Mouse (Mus musculus): ENCODE results near the gene Hs2st1. TPM values are rescaled to one million over a fixed set of nuclear protein-coding genes. Genes with fewer than 3 reads are reported as not detected.
A peak's percentile ranks its signal among the peaks of the same experiment; 100 is the strongest.

Hs2st1 gene
- polyA plus RNA-seq, 1 experiment from 2014 or later: 24.6 TPM

DNA sequence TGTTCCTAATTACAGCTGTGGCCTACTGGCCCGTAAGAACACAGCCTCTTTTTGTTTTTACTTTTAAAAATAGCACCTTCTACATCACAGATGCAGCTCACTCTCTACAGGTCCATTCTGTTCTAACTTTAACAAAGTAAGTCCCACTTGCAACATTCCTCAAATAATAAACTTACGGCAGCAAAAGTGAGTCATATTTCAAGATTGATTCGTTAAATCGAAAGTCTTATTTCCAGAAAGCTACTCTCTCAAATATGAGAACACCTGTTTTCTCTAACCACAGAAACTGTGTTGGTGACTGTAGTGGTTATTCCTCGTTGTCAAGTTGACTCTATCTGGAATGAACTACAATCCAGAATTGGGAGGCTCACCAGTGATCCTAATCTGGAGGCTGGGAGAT, 94.1 kb downstream of the Hs2st1 start:
- no peak overlapping the region for H3K9ac ChIP-seq
- no peak overlapping the region for H3K27ac ChIP-seq
- H3K27me3 ChIP-seq (replicated peaks): no peaks in the 10 kb centered on the region
- H3K4me1 ChIP-seq: peaks cover 1% of the 10 kb centered on the region; the same call in 1 of the 2 replicates
- H3K9me3 ChIP-seq: no peaks in the 10 kb centered on the region
- no peaks in the 10 kb centered on the region for H3K36me3 ChIP-seq
- no peak for ATAC-seq (ENCODE audit: low FRiP score, low read depth)
- WGBS: 96% methylated on average over 5 of the region's 5 CpGs
- H3K4me3 ChIP-seq: no peak overlapping the region
- H3K4me2 ChIP-seq (replicated peaks): no peak overlapping the region

DNA sequence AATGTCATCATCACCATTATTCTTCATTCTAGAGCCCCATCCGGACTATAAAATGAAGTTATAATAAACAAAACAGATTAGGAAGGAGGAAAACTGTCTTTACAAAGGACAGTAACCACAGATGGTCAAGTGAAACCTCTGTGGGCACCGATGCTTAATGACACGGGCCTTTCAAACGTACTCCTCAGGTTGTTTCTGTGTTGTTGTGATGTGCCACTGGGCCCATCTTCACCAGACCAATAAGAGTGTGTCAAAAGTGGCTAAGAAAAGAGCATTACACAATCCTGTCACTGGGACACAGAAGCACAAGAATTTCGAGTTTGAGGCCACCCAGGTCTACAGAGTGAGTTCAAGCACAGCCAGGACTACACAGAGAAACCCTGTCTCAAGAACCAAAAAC, 95.3 kb downstream of the Hs2st1 start:
- ATAC-seq (ENCODE audit: low FRiP score, low read depth): no peak
- Histone ChIP-seq H3K4me3 (no peak overlapping the region), H3K27ac (no peak overlapping the region), H3K4me2 (replicated peaks) (no peak overlapping the region), H3K9ac (no peak overlapping the region), H3K27me3 (replicated peaks) (no peaks in the 10 kb centered on the region), H3K4me1 (peaks cover 4% of the 10 kb centered on the region; the same call in 1 of the 2 replicates), H3K36me3 (no peaks in the 10 kb centered on the region), H3K9me3 (no peaks in the 10 kb centered on the region)
- WGBS: 88% methylated on average over 5 of the region's 5 CpGs

DNA sequence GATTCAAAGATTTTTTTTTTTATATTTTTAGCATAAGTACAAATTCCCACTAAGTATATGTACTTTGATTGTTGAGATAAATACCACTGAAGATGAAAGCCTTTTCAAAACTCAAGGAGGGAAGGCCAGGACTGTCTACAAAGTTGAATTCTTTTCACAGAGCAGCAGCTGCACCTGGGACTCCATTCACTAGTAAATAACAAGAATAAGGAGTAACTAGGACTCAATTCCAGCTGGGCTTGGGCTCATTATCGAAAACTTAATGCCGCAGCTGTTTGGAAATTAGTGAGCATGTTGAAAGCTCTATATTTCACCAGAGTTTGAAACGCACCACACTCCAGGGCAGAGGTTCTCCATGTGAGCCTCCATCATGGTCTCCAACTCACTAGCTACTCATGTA, 98.0 kb downstream of the Hs2st1 start:
- Histone ChIP-seq H3K27me3 (replicated peaks) (no peaks in the 10 kb centered on the region), H3K4me3 (no peak overlapping the region), H3K27ac (no peak overlapping the region), H3K4me1 (peaks cover 10% of the 10 kb centered on the region; the same call in 1 of the 2 replicates), H3K9ac (no peak overlapping the region), H3K36me3 (no peaks in the 10 kb centered on the region), H3K4me2 (replicated peaks) (no peak overlapping the region), H3K9me3 (no peaks in the 10 kb centered on the region)
- ATAC-seq (ENCODE audit: low FRiP score, low read depth): no peak
- WGBS: 56% methylated on average over 3 of the region's 3 CpGs

DNA sequence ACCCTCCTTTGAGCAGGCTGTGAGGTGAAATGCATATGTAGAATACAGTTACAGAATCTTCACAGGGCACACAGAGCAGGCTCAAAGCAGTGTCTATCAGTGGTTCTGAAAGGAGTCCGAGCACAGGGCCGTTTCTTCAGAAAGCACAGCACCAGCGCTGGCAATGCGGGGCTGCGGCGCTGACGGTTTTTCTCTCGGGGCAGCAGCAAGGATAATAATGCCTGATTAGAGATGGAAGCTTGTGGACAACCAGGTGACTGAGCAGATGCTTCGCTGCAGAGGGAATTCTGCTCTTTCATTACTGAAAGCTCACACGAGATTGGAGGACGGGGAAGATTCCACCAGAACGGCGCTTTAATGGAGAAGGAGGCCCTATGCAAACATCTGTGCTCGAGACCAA, 99.1 kb downstream of the Hs2st1 start:
- 63% methylated on average over 14 of the region's 14 CpGs for WGBS
- no peaks in the 10 kb centered on the region for H3K36me3 ChIP-seq
- no peak overlapping the region for H3K4me3 ChIP-seq
- peaks cover 10% of the 10 kb centered on the region; the same call in 1 of the 2 replicates for H3K4me1 ChIP-seq
- peak; percentile 24; the same call in 1 of the 2 replicates for ATAC-seq (ENCODE audit: low FRiP score, low read depth)
- no peak overlapping the region for H3K9ac ChIP-seq
- no peaks in the 10 kb centered on the region for H3K9me3 ChIP-seq
- no peak overlapping the region for H3K4me2 ChIP-seq (replicated peaks)
- H3K27ac ChIP-seq: no peak overlapping the region
- no peaks in the 10 kb centered on the region for H3K27me3 ChIP-seq (replicated peaks)

DNA sequence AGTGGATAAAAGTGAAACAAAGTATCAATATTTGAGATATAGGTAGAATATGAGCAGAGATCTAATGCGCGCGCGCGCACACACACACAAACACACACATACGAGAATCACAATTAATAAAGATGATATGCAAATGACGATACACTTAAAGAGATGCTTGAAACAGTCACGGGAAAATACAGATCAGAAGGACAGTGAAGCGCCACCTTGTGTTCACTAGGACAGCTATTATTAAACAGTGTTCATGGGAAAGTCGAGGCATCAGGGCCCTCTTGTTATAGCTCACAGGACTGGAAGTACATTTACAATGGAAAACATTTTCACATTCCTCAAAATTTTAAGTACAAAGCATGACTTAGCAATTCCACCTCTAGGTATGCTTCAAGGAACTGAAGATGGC, 102.5 kb downstream of the Hs2st1 start:
- Histone ChIP-seq H3K36me3 (no peaks in the 10 kb centered on the region), H3K9me3 (no peaks in the 10 kb centered on the region), H3K4me2 (replicated peaks) (no peak overlapping the region), H3K27me3 (replicated peaks) (no peaks in the 10 kb centered on the region), H3K9ac (no peak overlapping the region), H3K27ac (no peak overlapping the region), H3K4me3 (no peak overlapping the region), H3K4me1 (peaks cover 10% of the 10 kb centered on the region; the same call in 1 of the 2 replicates)
- no peak for ATAC-seq (ENCODE audit: low FRiP score, low read depth)
- WGBS: 78% methylated on average over 10 of the region's 10 CpGs

DNA sequence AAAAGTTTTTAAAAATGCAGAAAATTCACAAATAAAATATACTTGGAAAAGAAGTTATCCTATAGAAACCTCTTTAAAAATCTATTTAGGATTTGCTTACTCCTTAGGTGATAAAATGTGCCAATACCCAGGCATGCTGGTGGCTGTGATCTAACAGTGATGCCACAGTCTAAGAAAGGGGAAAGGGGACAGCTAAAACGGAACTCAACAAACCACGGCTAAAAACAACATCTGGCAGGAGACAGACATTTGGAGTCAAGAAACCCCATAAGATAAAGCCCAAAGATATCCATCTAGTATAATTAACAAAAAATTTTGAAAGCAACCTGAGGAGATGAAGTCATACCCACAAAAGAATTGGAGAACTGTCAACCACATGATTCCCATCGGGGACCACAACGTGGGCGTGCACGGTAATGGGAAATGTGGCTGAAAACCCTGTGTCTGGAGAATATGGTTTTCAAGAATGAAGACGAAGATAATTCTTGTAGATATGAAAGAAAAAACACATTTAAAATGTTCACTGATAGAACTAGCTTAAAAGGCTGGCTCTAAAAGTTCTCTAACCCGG, 103.8 kb downstream of the Hs2st1 start:
- Histone ChIP-seq H3K9ac (no peak overlapping the region), H3K27ac (no peak overlapping the region), H3K4me3 (no peak overlapping the region), H3K27me3 (replicated peaks) (no peaks in the 10 kb centered on the region), H3K4me2 (replicated peaks) (no peak overlapping the region), H3K36me3 (peaks cover 5% of the 10 kb centered on the region; the same call in 1 of the 2 replicates), H3K4me1 (peaks cover 10% of the 10 kb centered on the region; the same call in 1 of the 2 replicates), H3K9me3 (no peaks in the 10 kb centered on the region)
- no peak for ATAC-seq (ENCODE audit: low FRiP score, low read depth)
- 98% methylated on average over 8 of the region's 8 CpGs for WGBS

DNA sequence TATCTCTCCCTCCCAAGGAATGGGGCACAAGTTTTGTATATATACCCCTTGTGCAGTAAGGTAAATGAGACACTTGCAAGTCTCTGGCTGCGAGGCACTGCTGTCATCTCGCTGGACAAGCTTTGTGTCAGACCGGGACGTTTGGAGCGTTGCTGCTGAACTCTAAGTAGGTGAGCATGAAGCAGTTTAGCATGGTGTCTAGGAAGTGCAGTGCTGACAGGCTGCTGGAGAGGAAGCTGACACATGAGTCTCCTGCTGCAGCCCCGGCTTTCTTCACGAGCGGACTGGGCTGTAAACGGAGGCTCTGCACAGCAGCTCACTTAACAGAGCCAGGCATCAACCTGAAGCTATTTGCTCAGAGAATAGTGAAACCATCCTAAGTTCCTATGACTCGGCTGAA, 107.3 kb downstream of the Hs2st1 start:
- Histone ChIP-seq H3K4me2 (replicated peaks) (no peak overlapping the region), H3K9me3 (no peaks in the 10 kb centered on the region), H3K27ac (no peak overlapping the region), H3K4me1 (peaks cover 10% of the 10 kb centered on the region), H3K36me3 (peaks cover 5% of the 10 kb centered on the region; the same call in 1 of the 2 replicates), H3K27me3 (replicated peaks) (no peaks in the 10 kb centered on the region), H3K4me3 (no peak overlapping the region), H3K9ac (no peak overlapping the region)
- 90% methylated on average over 10 of the region's 10 CpGs for WGBS
- no peak for ATAC-seq (ENCODE audit: low FRiP score, low read depth)

DNA sequence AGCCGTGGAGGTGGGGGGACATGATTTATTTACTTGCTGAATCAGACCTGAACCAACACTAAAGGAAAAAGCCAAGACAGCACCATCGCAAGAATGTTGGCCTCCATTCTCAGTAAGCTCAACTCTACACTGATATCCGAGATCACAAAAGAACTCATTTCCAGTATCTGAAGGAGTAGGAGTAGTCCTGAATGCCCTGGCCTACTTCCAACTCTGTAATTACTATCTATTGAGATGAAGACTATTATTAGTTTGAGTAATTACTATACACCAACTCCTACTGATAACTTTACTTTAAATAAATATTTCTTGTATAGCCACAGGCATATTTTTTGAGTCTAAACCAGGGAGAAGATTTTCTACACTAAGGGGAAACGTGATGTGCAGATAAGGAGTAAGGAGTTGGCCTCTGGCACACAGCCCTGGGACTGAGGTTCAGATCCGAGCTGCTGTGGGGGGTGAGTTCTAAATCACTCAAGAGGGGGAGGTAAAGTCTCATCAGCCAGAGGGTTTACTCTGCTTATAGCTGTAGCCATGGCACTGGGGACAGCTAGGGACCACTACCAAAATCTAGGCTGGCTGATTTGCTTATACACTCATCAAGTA, 109.7 kb downstream of the Hs2st1 start:
- no peak for ATAC-seq (ENCODE audit: low FRiP score, low read depth)
- no peaks in the 10 kb centered on the region for H3K9me3 ChIP-seq
- H3K4me2 ChIP-seq (replicated peaks): no peak overlapping the region
- 76% methylated on average over 5 of the region's 5 CpGs for WGBS
- no peak overlapping the region for H3K27ac ChIP-seq
- H3K9ac ChIP-seq: no peak overlapping the region
- H3K36me3 ChIP-seq: peaks cover 5% of the 10 kb centered on the region; the same call in 1 of the 2 replicates
- no peak overlapping the region for H3K4me3 ChIP-seq
- no peaks in the 10 kb centered on the region for H3K27me3 ChIP-seq (replicated peaks)
- H3K4me1 ChIP-seq: peaks cover 14% of the 10 kb centered on the region

DNA sequence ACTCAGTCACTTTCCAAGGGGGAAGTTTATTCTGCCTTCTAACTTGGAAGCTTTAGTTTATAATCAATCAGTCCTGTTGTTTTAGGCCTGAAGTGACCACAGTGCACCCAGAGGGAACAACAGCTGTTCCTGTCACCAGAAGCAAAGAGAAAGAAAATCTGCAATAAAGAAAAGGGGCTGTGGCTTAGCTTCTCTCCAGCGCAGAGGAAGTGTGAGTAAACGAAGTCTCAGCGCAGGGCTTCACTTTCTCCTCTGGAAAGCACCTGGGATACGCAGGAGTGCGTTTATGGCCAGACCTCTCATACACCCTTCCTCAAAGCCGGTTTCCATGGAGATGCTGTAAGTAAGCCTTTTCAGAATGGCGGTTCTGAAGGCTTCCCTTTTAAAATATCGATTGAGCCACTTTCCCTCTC, 110.7 kb downstream of the Hs2st1 start:
- peaks cover 5% of the 10 kb centered on the region; the same call in 1 of the 2 replicates for H3K36me3 ChIP-seq
- H3K4me2 ChIP-seq (replicated peaks): no peak overlapping the region
- H3K4me1 ChIP-seq: peaks cover 14% of the 10 kb centered on the region
- no peak for ATAC-seq (ENCODE audit: low FRiP score, low read depth)
- no peak overlapping the region for H3K27ac ChIP-seq
- no peak overlapping the region for H3K4me3 ChIP-seq
- 56% methylated on average over 8 of the region's 8 CpGs for WGBS
- no peak overlapping the region for H3K9ac ChIP-seq
- no peaks in the 10 kb centered on the region for H3K9me3 ChIP-seq
- no peaks in the 10 kb centered on the region for H3K27me3 ChIP-seq (replicated peaks)

DNA sequence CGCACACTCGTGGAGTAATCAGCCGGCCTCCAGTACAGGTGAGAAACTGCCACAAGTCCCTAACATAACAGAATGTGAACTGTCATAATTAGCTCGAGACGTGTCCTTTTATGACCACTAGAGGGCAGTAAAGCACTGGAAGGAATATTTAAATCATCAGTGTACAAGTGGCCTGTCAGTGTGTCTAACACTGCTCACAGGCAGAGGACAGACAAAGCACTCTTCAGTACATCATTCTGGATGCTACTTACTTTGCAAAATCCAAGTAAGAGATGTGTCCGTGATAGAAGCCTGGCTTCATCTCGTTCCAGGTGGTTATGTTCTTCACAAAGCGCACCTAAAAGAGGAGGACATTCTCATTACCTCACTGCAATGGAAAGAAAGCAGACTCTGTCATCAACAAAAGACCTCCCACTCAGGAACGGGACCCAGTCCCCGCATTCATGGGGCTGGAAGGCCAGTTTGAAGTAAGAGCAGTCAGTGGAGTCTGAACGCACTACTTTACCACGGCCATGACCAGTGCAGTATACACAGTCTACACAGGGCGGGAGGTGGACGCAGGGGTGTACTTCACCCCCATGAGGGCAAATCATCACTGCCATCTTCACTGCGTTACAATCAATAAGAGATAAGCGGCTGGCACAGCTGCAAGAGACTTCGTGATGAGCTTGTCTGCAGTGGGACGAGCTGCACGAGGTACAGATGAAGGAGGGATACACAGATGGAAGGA, 116.1 kb downstream of the Hs2st1 start:
- no peak overlapping the region for H3K4me3 ChIP-seq
- H3K4me1 ChIP-seq: peaks cover 10% of the 10 kb centered on the region; the same call in 1 of the 2 replicates
- no peaks in the 10 kb centered on the region for H3K36me3 ChIP-seq
- no peak overlapping the region for H3K27ac ChIP-seq
- no peaks in the 10 kb centered on the region for H3K27me3 ChIP-seq (replicated peaks)
- WGBS: 67% methylated on average over 19 of the region's 19 CpGs
- ATAC-seq (ENCODE audit: low FRiP score, low read depth): peak; percentile 81
- H3K9me3 ChIP-seq: no peaks in the 10 kb centered on the region
- no peak overlapping the region for H3K4me2 ChIP-seq (replicated peaks)
- peak overlapping the region; percentile 14; the same call in 1 of the 2 replicates for H3K9ac ChIP-seq

DNA sequence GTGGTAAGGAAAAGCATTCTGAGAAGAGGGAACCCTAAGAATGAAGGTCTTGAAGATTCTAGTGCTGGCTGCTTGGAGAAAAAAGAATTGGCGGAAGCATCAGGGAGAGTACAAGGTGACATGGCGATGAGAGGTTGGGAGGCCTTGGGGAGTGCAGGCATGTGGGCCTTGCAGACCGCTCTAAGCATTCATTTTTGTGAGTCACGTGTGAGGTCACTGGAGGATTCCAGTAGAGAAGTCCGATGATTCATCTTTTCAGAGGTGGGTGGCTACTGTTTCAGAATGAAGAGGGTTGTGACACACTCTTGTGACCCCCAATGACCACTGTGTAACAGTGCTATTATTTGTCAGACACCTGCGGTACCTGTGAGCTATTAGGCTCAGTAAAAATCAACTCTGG, 121.0 kb downstream of the Hs2st1 start:
- H3K27me3 ChIP-seq (replicated peaks): no peaks in the 10 kb centered on the region
- WGBS: 95% methylated on average over 6 of the region's 6 CpGs
- peaks cover 15% of the 10 kb centered on the region for H3K36me3 ChIP-seq
- no peak overlapping the region for H3K4me3 ChIP-seq
- no peak overlapping the region for H3K9ac ChIP-seq
- no peaks in the 10 kb centered on the region for H3K9me3 ChIP-seq
- no peak overlapping the region for H3K27ac ChIP-seq
- peaks cover 3% of the 10 kb centered on the region; the same call in 1 of the 2 replicates for H3K4me1 ChIP-seq
- ATAC-seq (ENCODE audit: low FRiP score, low read depth): no peak
- no peak overlapping the region for H3K4me2 ChIP-seq (replicated peaks)

DNA sequence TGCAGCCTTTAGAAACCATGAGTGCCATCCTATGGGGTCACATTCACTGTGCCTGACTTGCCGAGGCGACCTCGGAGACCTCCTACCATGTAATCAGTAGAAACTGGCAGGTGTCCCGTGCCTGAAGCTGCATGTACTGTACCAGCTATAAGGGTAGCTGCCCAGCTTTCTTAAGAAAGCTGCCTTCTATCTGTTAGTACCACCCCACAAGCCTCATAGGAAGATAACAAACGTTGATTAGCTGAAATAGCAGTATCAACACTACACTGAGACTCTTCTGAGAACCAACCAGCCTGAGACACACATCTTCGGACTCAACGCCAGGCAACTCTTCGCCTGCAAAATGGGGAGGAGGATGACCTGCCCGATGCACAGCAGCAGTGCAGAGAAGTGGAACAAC, 122.1 kb downstream of the Hs2st1 start:
- WGBS: 95% methylated on average over 9 of the region's 9 CpGs
- peaks cover 15% of the 10 kb centered on the region for H3K36me3 ChIP-seq
- no peaks in the 10 kb centered on the region for H3K27me3 ChIP-seq (replicated peaks)
- no peaks in the 10 kb centered on the region for H3K9me3 ChIP-seq
- no peak overlapping the region for H3K4me2 ChIP-seq (replicated peaks)
- ATAC-seq (ENCODE audit: low FRiP score, low read depth): no peak
- H3K9ac ChIP-seq: no peak overlapping the region
- no peaks in the 10 kb centered on the region for H3K4me1 ChIP-seq
- H3K4me3 ChIP-seq: no peak overlapping the region
- no peak overlapping the region for H3K27ac ChIP-seq
